Mouse (Mus musculus) telencephalon, adult 2 months (tissue): ENCODE measurements around the gene Myo1e.
A peak's percentile ranks its signal among the peaks of the same experiment; 100 is the strongest.

Experiments
- DNase-seq: peaks from one replicate; pipeline ENCODE4 v3.0.0-alpha.2; 2011; ENCODE audit warnings: low read depth, low spot score

Gene Myo1e

GRCm38 (mm10) chr9:70356254-70356653, 149.1 kb downstream of the Myo1e start:
- DNase-seq, result no peak

DNA sequence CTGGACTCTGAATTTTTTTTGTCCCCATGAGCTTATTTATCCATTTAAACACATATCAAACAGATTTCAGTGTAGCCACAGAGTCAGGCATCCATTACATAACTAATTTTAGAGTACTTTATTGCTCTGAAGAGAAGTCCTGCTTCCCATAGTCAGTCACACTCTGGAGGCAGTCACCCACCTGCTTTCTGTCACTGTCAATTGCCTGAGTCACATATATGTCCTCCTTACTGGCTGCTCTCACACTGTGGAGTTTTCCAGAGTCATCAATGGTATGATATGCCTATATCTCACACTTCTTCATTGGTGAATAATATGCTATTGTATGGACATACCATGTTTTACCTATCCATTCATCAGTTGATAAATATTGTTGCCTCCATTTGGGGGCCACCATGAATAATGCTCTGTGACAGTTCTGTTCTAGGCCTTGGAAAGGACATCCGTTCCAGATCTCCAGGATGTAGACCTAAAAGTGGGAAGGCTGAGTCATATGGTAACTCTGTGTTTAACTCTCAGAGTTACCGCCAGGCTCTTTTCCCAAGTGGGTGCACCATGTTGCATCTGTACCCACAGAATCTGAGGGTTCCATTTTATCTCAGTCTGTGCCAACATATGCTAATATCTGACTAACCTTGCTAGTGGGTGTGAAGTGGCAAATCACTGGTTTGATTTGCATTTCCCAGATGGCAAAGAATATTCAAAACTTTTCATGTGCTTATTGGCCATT, 152.4 kb downstream of the Myo1e start:
- peak; percentile 68 for DNase-seq

DNA sequence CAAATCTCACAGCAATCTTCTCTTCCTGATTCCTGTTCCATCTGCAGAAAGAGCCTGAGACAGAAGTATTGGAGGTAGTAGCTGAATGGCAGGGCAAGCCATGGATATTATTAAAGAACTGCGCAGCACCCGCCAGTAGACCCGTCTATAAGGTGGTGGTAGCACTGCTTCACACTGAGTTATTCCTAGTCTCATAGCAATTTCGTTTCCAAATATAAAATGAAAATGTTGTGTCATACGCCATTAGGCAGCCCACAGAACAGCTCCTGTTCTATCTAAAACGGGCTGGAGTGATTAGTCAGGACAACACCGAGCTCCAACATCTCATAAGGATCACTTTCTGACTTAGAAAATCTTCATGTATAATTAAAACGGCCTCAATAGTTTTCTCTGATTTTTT, 157.6 kb downstream of the Myo1e start:
- DNase-seq, result peak; percentile 68

DNA sequence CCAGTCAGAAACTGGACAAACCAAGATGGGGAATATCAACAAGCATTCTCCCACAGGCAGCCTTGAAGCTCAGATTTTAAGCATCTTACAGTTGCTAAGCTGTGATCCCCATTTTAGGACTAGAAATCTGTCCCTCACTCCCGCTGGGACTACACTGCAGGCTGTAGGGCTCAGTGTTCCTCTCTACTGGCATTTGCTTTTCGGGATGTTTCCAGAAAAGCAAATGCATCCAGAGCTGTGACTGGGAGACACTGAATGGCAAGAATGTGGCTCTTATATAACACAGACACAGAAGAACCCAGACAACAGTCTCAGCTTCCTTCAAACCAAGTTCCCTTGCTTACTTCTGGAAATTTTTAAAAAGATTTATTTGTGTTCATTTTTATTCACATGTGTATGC, 158.8 kb downstream of the Myo1e start:
- DNase-seq, result peak; percentile 32

GRCm38 (mm10) chr9:70366898-70367297, 159.7 kb downstream of the Myo1e start:
- DNase-seq, result peak; percentile 69

GRCm38 (mm10) chr9:70371638-70372037, 164.5 kb downstream of the Myo1e start:
- no peak for DNase-seq

DNA sequence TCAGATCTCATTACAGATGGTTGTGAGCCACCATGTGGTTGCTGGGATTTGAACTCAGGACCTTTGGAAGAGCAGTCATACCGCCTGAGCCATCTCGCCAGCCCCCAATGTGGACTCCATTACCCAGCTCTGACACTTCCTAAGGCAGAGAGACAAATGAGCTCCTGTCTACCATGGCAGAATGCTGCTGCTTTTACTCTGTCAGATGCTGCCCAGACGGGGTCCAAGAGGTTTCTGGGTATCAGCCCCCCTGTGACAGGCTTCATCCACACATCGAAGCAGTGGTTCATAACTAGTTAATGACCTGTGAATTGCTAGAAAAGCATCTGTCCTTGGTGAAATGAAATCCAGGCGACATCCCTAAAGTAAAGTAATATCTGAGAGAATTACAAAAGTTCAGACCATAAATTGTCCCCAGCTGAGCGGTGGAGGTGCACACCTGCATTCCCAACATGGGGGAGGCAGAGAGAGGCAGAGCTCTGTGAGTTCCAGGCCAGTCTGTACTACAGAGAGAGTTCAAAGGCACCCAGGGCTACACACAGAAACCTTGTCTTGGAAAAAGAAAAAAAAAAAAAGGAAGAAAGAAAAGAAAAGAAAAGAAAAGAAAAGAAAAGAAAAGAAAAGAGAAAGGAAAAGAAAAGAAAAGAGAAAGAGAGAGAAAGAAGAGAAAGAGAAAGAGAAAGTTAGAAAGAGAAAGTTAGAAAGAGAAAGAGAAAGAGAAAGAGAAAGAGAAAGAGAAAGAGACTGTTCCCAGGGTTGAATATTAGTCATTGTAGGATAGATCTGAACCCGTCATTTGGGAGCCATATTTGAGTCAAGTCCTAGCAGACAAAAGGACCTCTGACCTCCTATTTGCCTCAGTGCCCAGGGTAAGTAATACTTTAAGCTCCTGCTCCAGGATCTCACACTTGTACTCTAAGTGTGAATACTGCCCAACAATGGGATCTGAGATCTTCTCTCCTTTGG, 172.6 kb downstream of the Myo1e start:
- DNase-seq, result no peak

- DNase-seq, result no peak
These were observed 174.9 kb downstream of the Myo1e start for GRCm38 (mm10) chr9:70382091-70382490.

DNA sequence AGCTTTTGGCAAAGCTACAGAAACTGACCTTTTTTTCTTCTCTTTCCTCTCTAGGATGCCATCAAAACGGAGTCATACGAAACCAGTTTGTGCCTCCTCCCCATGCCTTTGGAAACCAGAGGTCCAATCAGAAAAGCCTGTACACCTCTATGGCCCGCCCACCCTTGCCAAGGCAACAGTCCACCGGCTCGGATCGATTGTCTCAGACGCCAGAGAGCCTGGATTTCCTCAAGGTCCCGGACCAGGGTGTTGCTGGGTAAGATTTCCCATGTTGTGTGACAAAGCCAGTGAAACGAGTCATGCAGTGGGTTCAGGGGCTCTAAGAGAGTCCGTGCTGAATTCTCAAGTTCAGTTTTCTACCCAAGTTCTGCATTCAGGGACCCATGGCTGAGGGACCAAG, 176.6 kb downstream of the Myo1e start:
- DNase-seq, result no peak

GRCm38 (mm10) chr9:70384494-70384893, 177.3 kb downstream of the Myo1e start:
- no peak for DNase-seq

GRCm38 (mm10) chr9:70384958-70385728, 178.0 kb downstream of the Myo1e start:
- DNase-seq, result no peak

GRCm38 (mm10) chr9:70387410-70388119, 180.4 kb downstream of the Myo1e start:
- DNase-seq, result no peak

DNA sequence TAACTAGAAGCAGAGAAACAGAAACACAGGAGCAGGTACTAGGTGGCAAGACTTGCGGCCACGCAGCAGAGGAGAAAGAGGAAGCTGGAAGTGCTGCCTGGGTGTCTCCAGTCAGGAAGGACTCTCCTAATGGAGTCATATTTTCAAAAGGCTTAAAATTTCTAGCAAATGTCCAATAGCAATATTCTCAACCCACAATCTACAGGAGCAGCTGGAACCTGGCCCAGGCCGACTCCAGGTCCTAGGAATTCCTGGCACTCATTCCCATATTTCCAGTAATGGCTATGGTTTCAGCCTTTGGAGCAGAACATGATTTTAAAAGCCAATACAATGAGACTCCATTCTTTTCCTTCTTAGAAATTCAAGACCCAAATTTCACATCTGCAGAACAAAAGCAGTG, 182.4 kb downstream of the Myo1e start:
- no peak for DNase-seq

DNA sequence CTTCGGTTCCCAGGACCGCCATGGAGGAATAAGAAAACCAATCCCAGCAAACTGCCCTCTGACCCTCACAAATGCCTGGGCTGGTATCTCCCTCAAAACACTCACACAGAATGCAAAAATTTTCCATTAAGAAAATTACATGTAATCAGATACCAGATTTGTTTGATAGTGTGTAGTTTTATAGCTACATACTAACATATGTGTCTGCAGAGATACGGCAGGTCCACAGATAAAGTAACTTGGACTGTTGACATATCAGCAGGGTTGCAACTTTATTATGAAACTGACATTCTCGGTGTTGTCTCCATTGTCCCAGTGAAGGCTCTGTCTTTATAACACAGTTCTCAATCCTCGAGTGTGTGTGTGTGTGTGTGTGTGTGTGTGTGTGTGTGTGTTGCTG, 183.9 kb downstream of the Myo1e start:
- DNase-seq, result no peak

DNA sequence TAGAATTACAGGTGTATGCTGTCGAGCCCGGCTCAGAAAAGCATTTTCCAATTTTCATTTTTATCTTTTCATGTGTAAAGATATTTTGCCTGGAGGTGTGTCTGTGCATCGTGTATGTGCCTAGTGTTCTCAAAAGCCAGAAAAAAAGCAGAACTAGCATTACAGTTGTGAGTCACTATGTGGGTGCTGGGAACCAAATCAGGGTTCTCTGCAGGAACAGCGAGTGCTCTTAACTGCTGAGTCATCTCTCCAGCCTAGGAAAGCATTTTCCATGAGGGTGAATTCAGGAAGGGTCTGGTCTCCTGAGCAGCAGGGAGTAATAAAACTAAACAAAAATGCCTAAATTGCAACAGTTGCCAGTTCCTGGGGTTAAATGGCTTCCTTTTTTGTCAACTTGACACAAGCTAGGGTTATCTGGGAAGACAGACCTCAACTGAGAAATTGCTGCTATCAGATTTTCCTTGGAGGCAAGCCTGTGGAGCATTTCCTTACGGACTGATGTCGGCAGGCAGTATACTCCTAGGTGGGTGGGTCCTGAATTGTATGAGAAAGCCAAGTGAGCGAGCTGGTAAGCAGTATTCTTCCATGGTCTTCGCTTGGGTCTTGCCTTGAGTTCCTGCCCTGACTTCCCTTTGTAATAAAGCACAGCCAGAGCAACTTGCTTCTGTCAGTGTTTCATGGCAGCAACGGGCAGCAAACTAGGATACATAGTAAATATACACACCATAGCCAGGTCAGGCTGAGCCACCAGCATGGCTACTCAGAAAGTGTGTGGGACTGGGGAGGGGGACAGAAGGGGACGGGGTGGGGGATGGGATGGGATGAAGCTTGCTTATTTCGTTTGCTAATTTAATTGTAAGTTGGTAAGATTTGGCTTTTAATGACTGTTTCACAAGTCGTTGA, 184.8 kb downstream of the Myo1e start:
- no peak for DNase-seq

- no peak for DNase-seq
These were observed 185.4 kb downstream of the Myo1e start for GRCm38 (mm10) chr9:70392563-70392907.

GRCm38 (mm10) chr9:70395617-70396016, 188.5 kb downstream of the Myo1e start:
- no peak for DNase-seq

GRCm38 (mm10) chr9:70396083-70396482, 188.9 kb downstream of the Myo1e start:
- no peak for DNase-seq

- peak; percentile 72 for DNase-seq
These were observed 194.9 kb downstream of the Myo1e start for GRCm38 (mm10) chr9:70401937-70402539.

GRCm38 (mm10) chr9:70406596-70406995, 199.4 kb downstream of the Myo1e start:
- no peak for DNase-seq
